Mouse (Mus musculus) left cerebral cortex, adult 9 months (tissue): ENCODE results near the gene Ppt2.

Source experiments
- DNase-seq, 2 experiments: peaks; one replicate each; pipeline ENCODE4 v3.0.0; 2022; ENCODE audit warnings: low spot score in 2 of 2

Ppt2 gene

GRCm38 (mm10) chr17:34639461-34640255 lies 11.3 kb upstream of the Ppt2 start:
- no peak for DNase-seq

DNA sequence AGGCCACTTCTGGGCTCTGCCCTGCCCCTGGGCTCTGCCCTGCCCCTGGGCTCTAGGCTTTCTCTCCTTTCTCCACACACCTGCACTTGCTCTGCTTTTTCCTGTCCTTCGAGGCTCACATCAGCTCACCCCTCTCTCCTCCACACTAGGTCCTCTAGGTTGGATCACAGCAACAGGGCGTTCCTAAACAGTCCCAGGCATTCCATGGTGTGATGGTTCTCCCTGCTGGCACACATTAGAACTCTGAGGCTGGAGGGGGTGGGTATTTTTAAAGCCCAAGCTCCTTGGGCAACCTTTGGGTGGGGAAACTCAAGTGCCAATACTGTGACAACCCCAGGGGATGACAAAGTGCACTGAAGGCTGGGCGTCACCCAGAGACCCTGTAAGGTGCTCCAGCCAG lies 9.1 kb upstream of the Ppt2 start:
- DNase-seq = no peak

DNA sequence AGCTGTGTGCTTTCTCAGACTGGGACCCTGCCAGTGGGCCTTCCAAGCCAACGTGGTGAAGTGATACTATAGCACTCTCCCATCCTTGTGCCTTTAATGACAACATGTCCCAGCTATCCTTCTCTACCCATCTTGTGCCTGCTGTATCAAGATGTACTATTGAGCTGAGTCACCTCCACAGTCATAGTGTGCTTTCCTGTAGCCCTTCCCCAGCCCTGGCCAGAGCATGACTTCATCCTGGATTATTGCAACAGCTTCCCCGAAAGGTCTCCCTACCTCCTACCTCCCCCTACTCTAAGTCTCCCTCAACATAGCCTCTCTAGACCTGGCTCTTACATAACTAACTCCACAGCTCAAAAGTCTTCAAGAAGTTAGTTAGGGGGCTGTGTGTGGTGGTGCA lies 7.4 kb upstream of the Ppt2 start:
- DNase-seq = no peak

DNA sequence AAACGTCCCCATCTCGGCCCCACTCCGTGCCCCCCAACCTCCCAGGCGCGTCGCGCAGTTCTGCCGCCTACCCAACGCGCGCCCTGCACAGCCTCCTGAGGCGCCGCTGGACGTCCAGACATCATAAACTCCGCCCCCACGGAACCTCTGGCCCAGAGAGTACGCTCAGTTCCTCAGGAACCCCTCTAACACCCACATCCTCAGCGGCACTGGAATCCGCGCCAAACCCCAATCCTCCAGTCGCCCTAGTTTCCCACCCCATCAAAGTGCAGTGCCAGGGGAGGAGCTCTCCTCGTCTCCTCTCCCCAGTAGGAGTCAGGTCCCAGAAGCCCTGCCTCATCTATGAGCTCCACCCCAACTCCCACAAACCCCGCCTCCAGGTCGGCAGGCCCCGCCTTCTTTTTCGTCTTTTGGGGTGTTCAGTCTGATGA lies 4.0 kb upstream of the Ppt2 start:
- peak; percentile 89 to 90 for DNase-seq

- no peak for DNase-seq
Measured at GRCm38 (mm10) chr17:34631647-34632046, 3.3 kb upstream of the Ppt2 start.

DNA sequence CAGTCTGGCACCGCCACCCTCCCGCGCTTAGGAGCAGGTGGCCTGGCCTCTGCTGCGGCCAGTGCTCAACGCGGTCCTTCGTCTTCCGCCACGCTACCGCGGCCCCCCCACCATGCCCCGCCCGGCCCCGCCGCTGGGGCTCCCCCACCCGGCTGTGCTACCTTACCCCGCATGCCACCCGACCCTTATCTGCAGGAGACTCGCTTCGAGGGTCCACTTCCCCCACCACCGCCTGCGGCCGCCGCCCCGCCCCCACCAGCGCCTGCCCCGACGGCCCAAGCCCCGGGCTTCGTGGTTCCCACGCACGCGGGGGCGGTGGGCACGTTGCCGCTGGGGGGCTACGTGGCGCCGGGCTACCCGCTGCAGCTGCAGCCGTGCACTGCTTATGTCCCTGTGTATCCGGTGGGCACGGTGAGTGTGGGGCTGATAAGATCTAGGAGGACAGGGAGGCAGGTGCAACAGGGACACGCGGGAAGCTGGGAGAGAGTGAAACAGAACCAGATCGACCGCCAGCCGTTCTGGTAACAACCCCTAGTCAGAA lies 2.5 kb upstream of the Ppt2 start:
- DNase-seq = no peak

- DNase-seq = no peak
Measured at GRCm38 (mm10) chr17:34629796-34630603, 1.7 kb upstream of the Ppt2 start.

GRCm38 (mm10) chr17:34629221-34629751 lies 976 bp upstream of the Ppt2 start, which contains the start of gene Prrt1:
Gene Prrt1, plus strand, starts transcription at chr17:34629533.
- DNase-seq = peak in 1 of 2 experiments; percentile 75

DNA sequence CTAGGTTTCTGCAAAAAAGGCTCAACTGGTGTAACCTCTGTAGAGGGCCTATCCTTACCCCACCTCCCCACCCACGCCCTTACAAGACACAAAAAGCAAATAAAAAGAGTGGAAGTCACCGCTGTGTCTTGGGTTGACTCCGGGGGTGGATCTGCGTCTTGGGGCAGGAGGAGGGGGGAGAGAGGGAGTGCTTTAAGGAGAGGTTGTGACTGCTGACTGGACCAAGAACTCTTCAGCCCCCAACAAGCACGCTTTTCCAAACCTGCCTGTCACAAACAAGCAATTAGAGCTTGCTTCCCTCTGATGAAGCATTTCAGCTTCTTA lies 296 bp upstream of the Ppt2 start:
- no peak for DNase-seq

GRCm38 (mm10) chr17:34627093-34627942 lies 992 bp downstream of the Ppt2 start:
- DNase-seq = peak in 1 of 2 experiments; percentile 87

GRCm38 (mm10) chr17:34626773-34627092 lies 1.6 kb downstream of the Ppt2 start:
- no peak for DNase-seq

GRCm38 (mm10) chr17:34626062-34626772 lies 2.1 kb downstream of the Ppt2 start:
- DNase-seq = no peak

- no peak for DNase-seq
Measured at GRCm38 (mm10) chr17:34624981-34625380, 3.3 kb downstream of the Ppt2 start.

DNA sequence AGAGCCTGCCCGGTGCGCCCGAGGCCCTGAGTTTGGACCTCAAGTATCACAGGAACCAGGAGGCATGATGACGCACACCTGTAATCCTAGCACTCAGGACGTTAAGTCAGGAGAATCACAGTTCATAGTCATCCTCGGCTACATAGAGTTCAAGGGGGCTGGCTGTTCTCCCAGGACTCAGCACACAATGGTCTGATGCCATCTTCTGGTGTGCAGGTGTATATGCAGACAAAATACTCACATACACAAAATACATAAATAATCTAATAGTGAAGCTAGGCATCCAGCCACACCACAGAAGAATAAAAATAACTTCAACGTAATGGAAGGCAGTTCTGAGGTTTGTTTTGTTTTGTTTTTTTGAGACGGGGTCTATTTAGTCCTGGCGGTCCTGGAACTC lies 5.1 kb downstream of the Ppt2 start:
- no peak for DNase-seq

DNA sequence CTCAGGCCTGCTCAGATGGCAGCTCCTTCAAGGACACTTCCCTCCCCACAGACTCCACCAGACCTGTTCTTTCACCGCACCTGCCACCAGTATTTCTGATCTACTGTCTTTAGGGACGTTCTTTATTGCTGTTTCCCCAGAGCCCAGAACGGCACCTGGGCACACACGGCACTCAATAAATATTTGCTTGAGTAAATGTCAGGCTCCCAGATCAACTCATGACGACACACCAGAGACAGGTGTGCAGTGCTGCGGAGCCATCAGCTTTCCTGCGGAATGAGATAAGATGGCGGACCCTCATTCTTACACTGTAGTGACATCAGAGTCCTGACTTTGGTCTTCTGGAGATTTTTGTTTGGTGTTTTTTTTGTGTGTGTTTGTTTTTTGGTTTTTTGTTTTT lies 7.3 kb downstream of the Ppt2 start:
- no peak for DNase-seq

- no peak for DNase-seq
Measured at GRCm38 (mm10) chr17:34618999-34619398, 9.3 kb downstream of the Ppt2 start.

- DNase-seq = no peak
Measured at GRCm38 (mm10) chr17:34615871-34616270, 12.4 kb downstream of the Ppt2 start, which contains the start of gene Egfl8. Gene Egfl8, minus strand, starts transcription at chr17:34615971.

DNA sequence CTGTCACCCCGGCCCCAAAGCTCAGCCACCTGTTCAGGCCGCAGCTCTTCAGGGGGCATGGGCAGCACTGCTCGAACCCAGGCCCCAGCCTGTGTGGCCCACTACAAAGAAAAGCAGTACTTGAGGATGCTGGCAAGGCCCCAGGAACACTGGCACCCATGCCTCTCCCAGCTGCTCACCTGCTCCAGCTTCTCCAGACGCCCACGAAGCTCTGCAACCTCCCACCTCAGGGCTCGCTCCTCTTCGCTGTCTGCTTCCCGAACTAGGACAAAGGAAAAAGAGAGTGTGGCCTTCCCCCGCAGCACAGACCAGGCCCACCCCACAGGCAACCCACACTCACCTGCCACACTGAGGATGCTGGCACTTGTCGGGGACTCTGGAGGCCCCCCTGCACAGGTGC lies 14.5 kb downstream of the Ppt2 start:
- no peak for DNase-seq

GRCm38 (mm10) chr17:34613054-34613645 lies 15.2 kb downstream of the Ppt2 start:
- DNase-seq = no peak

- no peak for DNase-seq
Measured at GRCm38 (mm10) chr17:34611050-34611449, 17.3 kb downstream of the Ppt2 start.

DNA sequence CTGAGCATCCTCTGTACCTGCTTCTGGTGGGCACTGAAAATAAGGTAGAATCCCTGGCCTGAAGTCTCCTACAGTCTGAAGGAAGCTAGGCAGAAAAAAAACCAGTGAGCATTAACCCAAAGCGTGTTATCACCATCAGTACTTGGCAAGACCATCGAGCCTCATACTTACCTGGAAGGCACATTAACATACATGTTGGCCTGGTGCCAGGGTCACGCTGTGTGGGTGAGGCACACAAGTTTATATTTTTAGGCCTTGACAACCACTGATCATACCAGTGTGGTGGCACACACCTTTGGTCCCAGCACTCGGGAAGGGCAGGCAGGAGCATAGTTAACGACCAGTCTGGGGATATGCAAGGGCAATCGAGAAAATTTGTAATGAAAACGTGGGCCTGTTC lies 20.3 kb downstream of the Ppt2 start:
- no peak for DNase-seq
